Mouse (Mus musculus): ENCODE results near the gene Krt2. TPM values are rescaled to one million over a fixed set of nuclear protein-coding genes. Genes with fewer than 3 reads are reported as not detected.

Krt2 gene
- total RNA-seq (2023) = not detected

DNA sequence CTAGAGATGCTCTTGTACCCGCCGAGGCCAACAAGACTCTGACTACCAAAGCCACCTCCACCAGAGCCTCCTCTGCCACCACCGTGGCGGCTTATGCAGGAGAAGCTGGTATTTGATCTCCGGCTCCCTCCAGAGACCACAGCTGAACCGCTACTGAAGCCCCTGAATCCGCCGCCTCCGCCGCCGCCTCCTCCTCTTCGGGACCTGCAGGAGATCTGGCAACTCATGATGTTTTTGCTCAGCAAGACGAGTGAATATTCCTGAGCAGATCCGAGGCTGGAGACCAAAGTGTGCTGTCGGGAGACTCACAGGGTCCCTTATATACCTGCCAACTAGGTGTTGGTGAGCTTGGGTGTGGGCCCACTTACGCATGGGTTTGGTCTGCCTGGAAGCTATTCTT, at the start of gene Krt2:
TSS of gene Krt2 (minus strand) at position 295 of the 400 bp plus-strand sequence.

DNA sequence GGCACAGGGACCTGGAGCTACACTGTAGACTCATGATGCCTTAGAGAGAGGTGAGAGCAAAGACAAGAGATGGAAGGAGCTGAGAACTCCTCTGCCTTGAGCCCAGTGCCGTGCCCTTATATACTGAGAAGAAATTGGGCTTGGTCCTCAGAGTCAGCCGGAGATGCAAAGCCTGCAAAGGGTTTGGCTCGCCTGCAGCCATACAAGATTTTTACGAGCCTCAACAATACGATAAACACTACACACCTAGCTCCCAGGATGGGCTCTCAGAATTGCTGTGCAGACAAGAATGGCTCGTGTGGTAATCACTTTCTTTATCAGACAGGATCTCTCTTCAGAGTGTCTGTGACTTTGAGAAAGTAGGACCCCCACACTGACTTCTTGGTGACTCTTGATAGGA, 32.7 kb upstream of the Krt2 start, which contains the start of gene Krt1:
TSS of gene Krt1 (minus strand) at position 101 of the 400 bp plus-strand sequence.

GRCm38 (mm10) chr15:101802296-101802835, 15.6 kb downstream of the Krt2 start, which contains the start of gene Krt73:
Krt73 (minus strand) TSS chr15:101802346.

DNA sequence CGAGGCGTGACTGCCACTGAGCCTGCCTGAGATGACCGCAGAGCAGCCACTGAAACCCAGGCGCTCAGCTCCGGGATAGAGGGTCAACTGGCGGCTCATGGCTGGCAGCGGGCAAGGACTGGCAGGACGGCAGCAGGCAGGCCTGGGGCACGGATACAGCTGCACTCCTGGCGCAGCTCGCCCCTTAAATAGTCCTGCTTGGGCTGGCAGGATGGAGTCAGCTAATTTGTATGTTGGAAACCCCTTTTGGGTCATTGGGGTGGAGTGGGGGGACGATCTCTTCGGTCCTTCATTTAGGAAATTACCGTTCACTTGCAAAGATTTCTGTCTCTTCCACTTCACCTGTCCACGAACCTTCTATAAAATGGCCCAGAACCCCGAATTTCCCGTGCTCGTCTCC, 31.6 kb downstream of the Krt2 start, which contains the start of gene Krt72:
TSS of gene Krt72 (minus strand) at position 101 of the 400 bp plus-strand sequence.

Other genes starting within 250 kb of the Krt2 start
- not detected for gene Krt75, start 244.3 kb downstream of the Krt2 start, total RNA-seq (2023)
- not detected for gene Gm5414, start 190.0 kb downstream of the Krt2 start, total RNA-seq (2023)
- not detected for gene Gm5478, start 170.8 kb downstream of the Krt2 start, total RNA-seq (2023)
- gene Krt6b, start 137.9 kb downstream of the Krt2 start, total RNA-seq (2023) = not detected
- gene Krt6a, start 123.9 kb downstream of the Krt2 start, total RNA-seq (2023) = not detected
- not detected for gene Krt5, start 105.3 kb downstream of the Krt2 start, total RNA-seq (2023)
- gene Krt71, start 75.1 kb downstream of the Krt2 start, total RNA-seq (2023) = not detected
- not detected for gene Krt72, start 31.7 kb downstream of the Krt2 start, total RNA-seq (2023)
- gene Krt73, start 15.8 kb downstream of the Krt2 start, total RNA-seq (2023) = not detected
- not detected for gene Krt1, start 32.6 kb upstream of the Krt2 start, total RNA-seq (2023)
- gene Krt77, start 51.5 kb upstream of the Krt2 start, total RNA-seq (2023) = not detected
- gene Krt76, start 74.8 kb upstream of the Krt2 start, total RNA-seq (2023) = not detected
- 0.26 TPM for gene Krt4, start 106.6 kb upstream of the Krt2 start, total RNA-seq (2023)
- gene Krt79, start 122.2 kb upstream of the Krt2 start, total RNA-seq (2023) = not detected
- not detected for gene Krt78, start 136.1 kb upstream of the Krt2 start, total RNA-seq (2023)
- not detected for gene Krt8, start 186.3 kb upstream of the Krt2 start, total RNA-seq (2023)
- gene Krt18, start 210.0 kb upstream of the Krt2 start, total RNA-seq (2023) = not detected